Mouse (Mus musculus) CH12.LX (cell line): ENCODE measurements at regions not wholly inside any gene's neighbourhood (a gene's known extent, or its start where the extent isn't known, plus 50 kb on each side); places are given as distances from the start of the nearest gene placed in this dataset.

ENCODE experiments used
- BHLHE40 ChIP-seq: IDR thresholded peaks from 2 replicates; pipeline ENCODE4 v1.6.1; 2011; ENCODE audit warnings: mild to moderate bottlenecking, low read depth, low read length, improper control_type of control experiment
- CTCF ChIP-seq, 2 experiments: IDR thresholded peaks in 1 of 2; conservative IDR thresholded peaks in 1 of 2; 2 replicates each; pipeline ENCODE4 v1.5.1; 2011 to 2012; ENCODE audit warnings: low read depth in 2 of 2, low read length in 2 of 2, improper control_type of control experiment in 1 of 2, inconsistent platforms in 1 of 2, mild to moderate bottlenecking in 1 of 2, moderate library complexity in 1 of 2
- E2F4 ChIP-seq: IDR thresholded peaks from 2 replicates; pipeline ENCODE4 v1.6.1; 2011; ENCODE audit warnings: low read depth, low read length, improper control_type of control experiment; ENCODE audit not compliant: insufficient replicate concordance
- ELF1 ChIP-seq: IDR thresholded peaks from 2 replicates; pipeline ENCODE4 v1.6.1; 2014; ENCODE audit warnings: low read depth, mild to moderate bottlenecking, inconsistent platforms, low read length, improper control_type of control experiment
- EP300 ChIP-seq: IDR thresholded peaks from 2 replicates; pipeline ENCODE4 v1.6.1; 2011; ENCODE audit warnings: low read length, improper control_type of control experiment
- KAT2A ChIP-seq: IDR thresholded peaks from 2 replicates; pipeline ENCODE4 v1.6.1; 2012; ENCODE audit warnings: low read length, improper control_type of control experiment, inconsistent platforms; ENCODE audit not compliant: insufficient replicate concordance
- MAFK ChIP-seq: IDR thresholded peaks from 2 replicates; pipeline ENCODE4 v1.6.1; 2011; ENCODE audit warnings: low read length, improper control_type of control experiment; ENCODE audit not compliant: insufficient replicate concordance
- MAX ChIP-seq: IDR thresholded peaks from 2 replicates; pipeline ENCODE4 v1.6.1; 2011; ENCODE audit warnings: low read length, improper control_type of control experiment
- MEF2A ChIP-seq: IDR thresholded peaks from 2 replicates; pipeline ENCODE4 v1.6.1; 2014; ENCODE audit warnings: low read depth, mild to moderate bottlenecking, inconsistent platforms, low read length, improper control_type of control experiment, borderline replicate concordance
- MXI1 ChIP-seq: IDR thresholded peaks from 2 replicates; pipeline ENCODE4 v1.6.1; 2011; ENCODE audit warnings: mild to moderate bottlenecking, low read depth, low read length, improper control_type of control experiment
- NELFE ChIP-seq: IDR thresholded peaks from 2 replicates; pipeline ENCODE4 v1.6.1; 2011; ENCODE audit warnings: low read depth, low read length, improper control_type of control experiment
- POLR2A ChIP-seq: IDR thresholded peaks from 2 replicates; pipeline ENCODE4 v1.6.1; 2011; ENCODE audit warnings: low read depth, mild to moderate bottlenecking, improper control_type of control experiment, low read length
- USF2 ChIP-seq: conservative IDR thresholded peaks from 2 replicates; pipeline ENCODE4 v1.6.1; 2011; ENCODE audit warnings: low read depth, low read length, improper control_type of control experiment
- ZC3H11A ChIP-seq: IDR thresholded peaks from 2 replicates; pipeline ENCODE4 v1.6.1; 2012; ENCODE audit warnings: low read depth, mild to moderate bottlenecking, inconsistent platforms, low read length, improper control_type of control experiment

DNA sequence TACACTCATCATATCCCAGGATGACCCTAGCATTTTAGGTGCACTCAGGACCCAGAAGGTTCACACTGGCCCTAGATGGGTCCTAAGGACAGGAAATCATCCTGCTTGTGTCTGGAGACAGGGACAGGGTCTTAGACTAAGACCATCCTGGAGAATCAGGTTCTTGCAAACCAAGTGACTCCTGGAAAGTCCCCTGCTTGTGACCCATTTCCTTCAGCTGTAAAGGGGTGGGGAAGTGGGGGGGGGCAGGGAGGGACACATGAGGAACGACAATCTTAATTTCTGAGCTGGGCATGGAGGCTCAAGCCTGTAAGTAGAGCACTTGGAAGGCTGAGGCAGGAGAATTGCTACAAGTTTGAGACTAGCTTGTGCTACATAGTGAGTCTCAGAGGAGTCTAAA lies 88.2 kb upstream of the Haao start:
- TF ChIP-seq MAFK (no peak), ELF1 (no peak), CTCF (conservative IDR thresholded peaks at IDR 0.05 in 1 of 2, IDR thresholded peaks at IDR 0.05 in 1 of 2; ENCODE audit: low read depth in 2 of 2, low read length in 2 of 2) (no peak), USF2 (no peak), POLR2A (no peak), EP300 (no peak), ZC3H11A (no peak), MXI1 (no peak), KAT2A (no peak), MEF2A (no peak), NELFE (no peak), MAX (no peak), E2F4 (no peak), BHLHE40 (0 out of 2 replicates have a peak, but pooled peaks have one; percentile 30)
